Mouse (Mus musculus) activated CD4-positive, CD25-positive, alpha-beta regulatory T cell, adult 4 months (primary cell): ENCODE data around the gene Atf6b. TPM values are rescaled to one million over a fixed set of nuclear protein-coding genes. Genes with fewer than 3 reads are reported as not detected.

ENCODE experiments used
- ATAC-seq: one replicate; pipeline ENCODE4 v1.8.0; 2017
- polyA plus RNA-seq, 2 experiments: library from polyadenylated mRNA; unstranded; fragments of 100-300 nt; shearing (Covaris generic); gene quantifications; one replicate each; pipeline ENCODE4 v1.2.1; 2017

Gene Atf6b
- polyA plus RNA-seq, 2 experiments from 2014 or later = 15.6 to 26.7 TPM

GRCm38 (mm10) chr17:34627093-34627942 lies 19.6 kb upstream of the Atf6b start:
- peak; percentile 66 for ATAC-seq

GRCm38 (mm10) chr17:34627943-34628643 lies 18.9 kb upstream of the Atf6b start, which contains the start of gene Ppt2:
TSS of gene Ppt2 (minus strand) at chr17:34628510.
- ATAC-seq = no peak

- ATAC-seq = no peak
Measured at GRCm38 (mm10) chr17:34628644-34628967, 18.3 kb upstream of the Atf6b start.

GRCm38 (mm10) chr17:34629221-34629751 lies 17.7 kb upstream of the Atf6b start, which contains the start of gene Prrt1:
TSS of gene Prrt1 (plus strand) at chr17:34629533.
- no peak for ATAC-seq

GRCm38 (mm10) chr17:34629796-34630603 lies 16.9 kb upstream of the Atf6b start:
- peak; percentile 45 for ATAC-seq

- no peak for ATAC-seq
Measured at GRCm38 (mm10) chr17:34630761-34631301, 16.1 kb upstream of the Atf6b start.

- no peak for ATAC-seq
Measured at GRCm38 (mm10) chr17:34631647-34632046, 15.3 kb upstream of the Atf6b start.

GRCm38 (mm10) chr17:34632261-34632691 lies 14.7 kb upstream of the Atf6b start:
- peak; percentile 44 for ATAC-seq

GRCm38 (mm10) chr17:34635671-34636070 lies 11.3 kb upstream of the Atf6b start:
- no peak for ATAC-seq

- ATAC-seq = no peak
Measured at GRCm38 (mm10) chr17:34637459-34637858, 9.5 kb upstream of the Atf6b start.

- no peak for ATAC-seq
Measured at GRCm38 (mm10) chr17:34639461-34640255, 7.3 kb upstream of the Atf6b start.

GRCm38 (mm10) chr17:34640778-34641601 lies 6.0 kb upstream of the Atf6b start:
- ATAC-seq = no peak

GRCm38 (mm10) chr17:34641945-34642344 lies 5.0 kb upstream of the Atf6b start:
- no peak for ATAC-seq

GRCm38 (mm10) chr17:34643379-34643778 lies 3.6 kb upstream of the Atf6b start:
- no peak for ATAC-seq

- no peak for ATAC-seq
Measured at GRCm38 (mm10) chr17:34643944-34644343, 3.0 kb upstream of the Atf6b start.

GRCm38 (mm10) chr17:34644608-34645007 lies 2.3 kb upstream of the Atf6b start, which contains the start of gene Fkbpl:
TSS of gene Fkbpl (plus strand) at chr17:34644764.
- peak; percentile 73 for ATAC-seq

- no peak for ATAC-seq
Measured at GRCm38 (mm10) chr17:34645256-34645829, 1.6 kb upstream of the Atf6b start.

- ATAC-seq = no peak
Measured at GRCm38 (mm10) chr17:34645831-34646511, 975 bp upstream of the Atf6b start.

- no peak for ATAC-seq
Measured at GRCm38 (mm10) chr17:34648141-34648890, 1.4 kb downstream of the Atf6b start.
